Mouse (Mus musculus): Measurements from ENCODE around the gene Car12. TPM values are rescaled to one million over a fixed set of nuclear protein-coding genes. Genes with fewer than 3 reads are reported as not detected.

Car12 gene
- total RNA-seq, 4 experiments from 2014 or later = 0.31 to 1.5 (median 0.65) TPM

- no peak for DNase-seq
These were observed 583 bp downstream of the Car12 start for GRCm38 (mm10) chr9:66714022-66714515.

- DNase-seq = no peak
These were observed 1.9 kb downstream of the Car12 start for GRCm38 (mm10) chr9:66715361-66715760.

GRCm38 (mm10) chr9:66716533-66716932 lies 3.0 kb downstream of the Car12 start:
- DNase-seq = no peak

- DNase-seq = no peak
These were observed 7.4 kb downstream of the Car12 start for GRCm38 (mm10) chr9:66720686-66721450.

- no peak for DNase-seq
These were observed 8.8 kb downstream of the Car12 start for GRCm38 (mm10) chr9:66722187-66722868.

GRCm38 (mm10) chr9:66722869-66723272 lies 9.4 kb downstream of the Car12 start:
- DNase-seq = no peak

GRCm38 (mm10) chr9:66725591-66725990 lies 12.1 kb downstream of the Car12 start:
- DNase-seq = no peak

GRCm38 (mm10) chr9:66727333-66727732 lies 13.8 kb downstream of the Car12 start:
- DNase-seq = no peak

- DNase-seq = no peak
These were observed 17.1 kb downstream of the Car12 start for GRCm38 (mm10) chr9:66730556-66730955.

GRCm38 (mm10) chr9:66731284-66731683 lies 17.8 kb downstream of the Car12 start:
- DNase-seq = no peak

GRCm38 (mm10) chr9:66732791-66733691 lies 19.6 kb downstream of the Car12 start:
- no peak for DNase-seq

GRCm38 (mm10) chr9:66734568-66734967 lies 21.1 kb downstream of the Car12 start:
- no peak for DNase-seq

GRCm38 (mm10) chr9:66735122-66735521 lies 21.6 kb downstream of the Car12 start:
- no peak for DNase-seq

GRCm38 (mm10) chr9:66736016-66736415 lies 22.5 kb downstream of the Car12 start:
- no peak for DNase-seq

GRCm38 (mm10) chr9:66736551-66736950 lies 23.1 kb downstream of the Car12 start:
- DNase-seq = peak; percentile 12

- no peak for DNase-seq
These were observed 26.0 kb downstream of the Car12 start for GRCm38 (mm10) chr9:66739516-66739915.

- DNase-seq = no peak
These were observed 31.0 kb downstream of the Car12 start for GRCm38 (mm10) chr9:66744531-66744930.

- DNase-seq = no peak
These were observed 34.9 kb downstream of the Car12 start for GRCm38 (mm10) chr9:66748390-66748789.

GRCm38 (mm10) chr9:66752849-66753248 lies 39.4 kb downstream of the Car12 start:
- DNase-seq = no peak

GRCm38 (mm10) chr9:66760991-66761390 lies 47.5 kb downstream of the Car12 start:
- DNase-seq = no peak

GRCm38 (mm10) chr9:66768721-66769120 lies 55.2 kb downstream of the Car12 start:
- DNase-seq = no peak

GRCm38 (mm10) chr9:66769275-66769674 lies 55.8 kb downstream of the Car12 start:
- DNase-seq = peak; percentile 58

GRCm38 (mm10) chr9:66770701-66771100 lies 57.2 kb downstream of the Car12 start:
- no peak for DNase-seq

All from adrenal gland, adult 8-10 months (tissue).